Mouse (Mus musculus) embryonic facial prominence, embryonic 13.5 days (tissue): ENCODE data around the gene Nfic. TPM values are rescaled to one million over a fixed set of nuclear protein-coding genes. Genes with fewer than 3 reads are reported as not detected.

Experiments
- ATAC-seq: fragments of 200-750 bp; cut with Nextera tagmentation; 2 replicates; pipeline ENCODE4 v1.8.0; 2017; ENCODE audit warnings: low read depth; ENCODE audit not compliant: insufficient number of reproducible peaks, insufficient read depth, low FRiP score, low TSS enrichment
- H3K27ac ChIP-seq: fragments of 300-500 bp; sonication (generic); 2 replicates; pipeline ENCODE4 v1.5.1; 2015; ENCODE audit warnings: moderate library complexity, mild to moderate bottlenecking, inconsistent platforms
- H3K27me3 ChIP-seq: fragments of 300-500 bp; sonication (generic); 2 replicates; pipeline ENCODE4 v1.6.1; 2015; ENCODE audit warnings: mild to moderate bottlenecking, inconsistent platforms
- H3K36me3 ChIP-seq: fragments of 300-500 bp; sonication (generic); 2 replicates; pipeline ENCODE4 v1.6.1; 2015; ENCODE audit warnings: mild to moderate bottlenecking, inconsistent platforms
- H3K4me1 ChIP-seq: fragments of 300-500 bp; sonication (generic); 2 replicates; pipeline ENCODE4 v1.6.1; 2015; ENCODE audit warnings: inconsistent platforms
- H3K4me2 ChIP-seq: fragments of 300-500 bp; sonication (generic); 2 replicates; pipeline ENCODE4 v1.6.1; 2015; ENCODE audit warnings: moderate library complexity, mild to moderate bottlenecking, inconsistent platforms
- H3K4me3 ChIP-seq: fragments of 300-500 bp; sonication (generic); 2 replicates; pipeline ENCODE4 v1.5.1; 2015; ENCODE audit warnings: mild to moderate bottlenecking, inconsistent platforms
- H3K9ac ChIP-seq: fragments of 300-500 bp; sonication (generic); 2 replicates; pipeline ENCODE4 v1.6.1; 2015; ENCODE audit warnings: mild to moderate bottlenecking, inconsistent platforms
- H3K9me3 ChIP-seq: fragments of 300-500 bp; sonication (generic); 2 replicates; pipeline ENCODE4 v1.6.1; 2016; ENCODE audit warnings: inconsistent platforms
- WGBS: fragments of 180-500 bp; shearing (Covaris S2); methylation state at CpG from one replicate; pipeline ENCODE4 v1.1.7; 2015; ENCODE audit warnings: mixed read lengths; 5-methylcytosine and 5-hydroxymethylcytosine counted together
- microRNA-seq: library from miRNA; unstranded; fragments of <30 nt; microRNA quantifications from one replicate; pipeline ENCODE4, GENCODE M21; 2016
- polyA plus RNA-seq: library from polyadenylated mRNA; unstranded; fragments of >200 nt; fragmentation: Nextera tagmentation; extraction: Ambion mirVana; gene quantifications from 2 replicates; pipeline ENCODE4 v1.2.1, GENCODE M21; 2015

The Nfic gene
- polyA plus RNA-seq, 1 experiment from 2014 or later = 96.1 TPM

- Histone ChIP-seq H3K4me1 (peaks cover 41% of the 10 kb centered on the region), H3K4me3 (peak overlapping the region; percentile 31), H3K27ac (0 out of 2 replicates have a peak overlapping the region, but pooled peaks have one; percentile 22), H3K36me3 (peaks cover 27% of the 10 kb centered on the region), H3K9me3 (no peaks in the 10 kb centered on the region), H3K27me3 (peaks cover 61% of the 10 kb centered on the region), H3K9ac (peak overlapping the region; percentile 57), H3K4me2 (peak overlapping the region; percentile 57)
- 8% methylated on average over 55 of the region's 55 CpGs for WGBS
- ATAC-seq = no peak
These were observed 108.9 kb downstream of the Nfic start for GRCm38 (mm10) chr10:81346453-81347067.

Small RNAs within 50 kb of the gene (microRNA-seq; reads per million reads assigned to microRNA genes)
- gene Gm25595 (not detected), gene Mir1191b (not detected), gene Mir6913 (not detected)

Other genes with a start within 250 kb of the Nfic start
- 1.3 and 1.8 TPM in 2 replicates for gene Atcay, start 224.8 kb downstream of the Nfic start, polyA plus RNA-seq
- 11.8 and 12.0 TPM in 2 replicates for gene Zfr2, start 222.5 kb downstream of the Nfic start, polyA plus RNA-seq
- gene Matk, start 202.7 kb downstream of the Nfic start, polyA plus RNA-seq = 7.0 and 7.4 TPM in 2 replicates
- gene Mrpl54, start 188.7 kb downstream of the Nfic start, polyA plus RNA-seq = 197 and 202 TPM in 2 replicates
- gene Apba3, start 188.7 kb downstream of the Nfic start, polyA plus RNA-seq = 61.9 and 67.9 TPM in 2 replicates
- 5.0 and 7.2 TPM in 2 replicates for gene Tjp3, start 164.1 kb downstream of the Nfic start, polyA plus RNA-seq
- gene Pip5k1c, start 162.7 kb downstream of the Nfic start, polyA plus RNA-seq = 56.0 and 57.6 TPM in 2 replicates
- 43.2 and 46.9 TPM in 2 replicates for gene Cactin, start 134.5 kb downstream of the Nfic start, polyA plus RNA-seq
- 7.1 and 7.3 TPM in 2 replicates for gene Tbxa2r, start 126.9 kb downstream of the Nfic start, polyA plus RNA-seq
- gene Gipc3, start 112.4 kb downstream of the Nfic start, polyA plus RNA-seq = 0.13 TPM in 1 of 2 replicates, not detected in the other
- 109 and 113 TPM in 2 replicates for gene Hmg20b, start 105.2 kb downstream of the Nfic start, polyA plus RNA-seq
- gene Mfsd12, start 98.1 kb downstream of the Nfic start, polyA plus RNA-seq = 10.7 and 11.0 TPM in 2 replicates
- 1.0 and 1.2 TPM in 2 replicates for gene 4930404N11Rik, start 89.8 kb downstream of the Nfic start, polyA plus RNA-seq
- 102 and 119 TPM in 2 replicates for gene Fzr1, start 77.1 kb downstream of the Nfic start, polyA plus RNA-seq
- 67.8 and 71.8 TPM in 2 replicates for gene Dohh, start 71.2 kb downstream of the Nfic start, polyA plus RNA-seq
- gene Gm48551, start 71.2 kb downstream of the Nfic start, polyA plus RNA-seq = 4.1 and 5.0 TPM in 2 replicates
- 1.2 and 1.5 TPM in 2 replicates for gene Gm48552, start 66.6 kb downstream of the Nfic start, polyA plus RNA-seq
- gene Smim24, start 62.6 kb downstream of the Nfic start, polyA plus RNA-seq = 3.1 and 7.1 TPM in 2 replicates
- gene Celf5, start 27.1 kb upstream of the Nfic start, polyA plus RNA-seq = 2.1 and 2.5 TPM in 2 replicates
- 82.3 and 87.9 TPM in 2 replicates for gene Ncln, start 40.8 kb upstream of the Nfic start, polyA plus RNA-seq
- 0.25 and 0.31 TPM in 2 replicates for gene S1pr4, start 44.5 kb upstream of the Nfic start, polyA plus RNA-seq
- 2.0 and 2.1 TPM in 2 replicates for gene Gna15, start 68.6 kb upstream of the Nfic start, polyA plus RNA-seq
- 84.2 and 90.1 TPM in 2 replicates for gene Gna11, start 89.6 kb upstream of the Nfic start, polyA plus RNA-seq
- 464 and 465 TPM in 2 replicates for gene Aes, start 103.9 kb upstream of the Nfic start, polyA plus RNA-seq
- gene Tle2, start 118.9 kb upstream of the Nfic start, polyA plus RNA-seq = 63.4 and 71.4 TPM in 2 replicates
- 12.8 and 17.2 TPM in 2 replicates for gene Tle6, start 145.4 kb upstream of the Nfic start, polyA plus RNA-seq
- gene BC025920, start 150.6 kb upstream of the Nfic start, polyA plus RNA-seq = 1.3 and 2.0 TPM in 2 replicates
- 52.7 and 54.9 TPM in 2 replicates for gene Sirt6, start 172.2 kb upstream of the Nfic start, polyA plus RNA-seq
- gene Ankrd24, start 172.9 kb upstream of the Nfic start, polyA plus RNA-seq = 13.6 and 14.5 TPM in 2 replicates
- 5.7 and 7.3 TPM in 2 replicates for gene Gm10778, start 193.4 kb upstream of the Nfic start, polyA plus RNA-seq
- 15.2 and 19.8 TPM in 2 replicates for gene Zfp433, start 249.2 kb upstream of the Nfic start, polyA plus RNA-seq